11 mouse cellular contexts compared by ENCODE assay signal in genomic region chr12:76548082-76548423, GRCm38 (mm10). TPM values are rescaled to one million over a fixed set of nuclear protein-coding genes. Genes with fewer than 3 reads are reported as not detected.
DNase-seq lines count a peak whose midpoint lies in the region; ATAC-seq and TF ChIP-seq lines count a peak whose summit lies in the region.
"Had no signal": no experiment of that assay in that cellular context is flagged by ENCODE, and none has a peak within 500 bp of the region (broad histone marks: within the 10 kb centered on the region; RNA-seq: fewer than 3 reads in every experiment).

No protein-coding gene starts in this region.

- TF ChIP-seq POLR2A in small intestine, adult 2 months (IDR thresholded peaks at IDR 0.05; ENCODE audit: low read depth, low read length), result no peak

- ATAC-seq in heart, embryonic 15.5 days (replicated peaks; ENCODE audit: insufficient number of reproducible peaks, insufficient read depth, low FRiP score, low read depth), result no peak
- ATAC-seq in lung, embryonic 14.5 days (ENCODE audit: insufficient read depth), result no peak
- peak; percentile 6 to 51; a peak in 2 of 4 replicates for ATAC-seq in hematopoietic stem cell, adult 5-6 weeks (replicated peaks in 1 of 2; ENCODE audit: insufficient read depth in 1 of 2, low FRiP score in 2 of 2, low TSS enrichment in 1 of 2, low read depth in 1 of 2, poor library complexity in 2 of 2, severe bottlenecking in 2 of 2)

- 0 out of 2 replicates have a peak overlapping the region, but pooled peaks have one; percentile 22 for H3K9ac ChIP-seq in heart, embryonic 15.5 days
- H3K9ac ChIP-seq in lung, embryonic 14.5 days, result no peak overlapping the region; the same call in 1 of the 2 replicates

- peak overlapping the region; percentile 61; the same call in 1 of the 2 replicates for H3K4me2 ChIP-seq in heart, embryonic 15.5 days
- peak overlapping the region; percentile 58 for H3K4me2 ChIP-seq in lung, embryonic 14.5 days

- H3K9me3 ChIP-seq in heart, embryonic 15.5 days (replicated peaks), result no peaks in the 10 kb centered on the region
- no peaks in the 10 kb centered on the region for H3K9me3 ChIP-seq in lung, embryonic 14.5 days (ENCODE audit: low read depth, low read length)

- WGBS in heart, embryonic 15.5 days, result 26% methylated on average over 7 of the region's 7 CpGs
- 14% methylated on average over 7 of the region's 7 CpGs for WGBS in lung, embryonic 14.5 days
- whole genome bisulfite sequencing in small intestine, adult 2 months, result 13% methylated on average over 7 of the region's 7 CpGs

- no peaks in the 10 kb centered on the region for H3K27me3 ChIP-seq in heart, embryonic 15.5 days
- H3K27me3 ChIP-seq in lung, embryonic 14.5 days (ENCODE audit: insufficient read depth, low read length), result peaks cover 4% of the 10 kb centered on the region; the same call in 1 of the 2 replicates
- no peaks in the 10 kb centered on the region for H3K27me3 ChIP-seq in small intestine, adult 2 months (ENCODE audit: control insufficient read depth, insufficient read depth, low read length)
- H3K27me3 ChIP-seq: CH12.LX had no signal

- no peak overlapping the region for H3K4me3 ChIP-seq in heart, embryonic 15.5 days
- H3K4me3 ChIP-seq in lung, embryonic 14.5 days (ENCODE audit: low read depth, low read length), result peak overlapping the region; percentile 3; the same call in 1 of the 2 replicates
- H3K4me3 ChIP-seq in small intestine, adult 2 months (ENCODE audit: low read depth, low read length), result no peak overlapping the region

- H3K36me3 ChIP-seq in heart, embryonic 15.5 days, result no peaks in the 10 kb centered on the region
- no peaks in the 10 kb centered on the region for H3K36me3 ChIP-seq in lung, embryonic 14.5 days (ENCODE audit: insufficient read depth)
- peaks cover 1% of the 10 kb centered on the region; the same call in 1 of the 2 replicates for H3K36me3 ChIP-seq in small intestine, adult 2 months (ENCODE audit: control insufficient read depth, insufficient read depth, low read length)

- TF ChIP-seq CTCF in lung, embryonic 14.5 days (IDR thresholded peaks at IDR 0.05; ENCODE audit: low read depth), result no peak
- TF ChIP-seq CTCF in small intestine, adult 2 months (IDR thresholded peaks at IDR 0.05; ENCODE audit: extremely low read depth, insufficient read length, insufficient replicate concordance, low read depth, low read length), result no peak

- DNase-seq in heart, adult 18-20 months, result no peak
- DNase-seq in lung, embryonic 14.5 days, result no peak
- DNase-seq in lung, postnatal 14 days, result no peak
- no peak for DNase-seq in T-cell, adult 2 months (ENCODE audit: low spot score)
- DNase-seq in right cerebral cortex, postnatal 36 days (ENCODE audit: low spot score in 2 of 2), result no peak
- DNase-seq: cerebellum, adult 8-10 months; spleen, adult 18-20 months had no signal

- peaks cover 78% of the 10 kb centered on the region for H3K4me1 ChIP-seq in heart, embryonic 15.5 days (replicated peaks)
- H3K4me1 ChIP-seq in lung, embryonic 14.5 days (ENCODE audit: insufficient read depth), result peaks cover 47% of the 10 kb centered on the region
- peaks cover 36% of the 10 kb centered on the region for H3K4me1 ChIP-seq in small intestine, adult 2 months (ENCODE audit: control insufficient read depth, insufficient read depth, insufficient read length, low read length)

- peak overlapping the region; percentile 60 for H3K27ac ChIP-seq in heart, embryonic 15.5 days
- peak overlapping the region; percentile 94 for H3K27ac ChIP-seq in lung, embryonic 14.5 days (ENCODE audit: low read depth)
- peak overlapping the region; percentile 75 for H3K27ac ChIP-seq in small intestine, adult 2 months (ENCODE audit: insufficient read depth, low read depth, low read length)

RNA-seq across cellular contexts. Expression of gene Plekhg3, which starts 17.4 kb away (rescaled TPM):
- 7.1 and 11.1 TPM in 2 replicates for polyA plus RNA-seq in heart, embryonic 15.5 days (2015; fragmentation: Nextera tagmentation; extraction: Ambion mirVana)
- 10 to 100 TPM; 10.6 to 11.4 TPM for total RNA-seq in heart, adult 18-20 months (2021)
- 9.0 and 9.7 TPM in 2 replicates for polyA plus RNA-seq in lung, embryonic 14.5 days (2014; fragmentation: Nextera tagmentation; extraction: Ambion mirVana)
- 9.6 and 12.3 TPM in 2 replicates for total RNA-seq in hematopoietic stem cell, adult 5-6 weeks (2017)
- polyA plus RNA-seq in small intestine, adult 2 months (2012; rRNA removed), result 12.3 and 16.9 TPM in 2 replicates

Comparison
In these comparisons a context has a peak if more than half of its experiments do, and no peak if none do; other contexts are left out.
1. ATAC-seq: peak in hematopoietic stem cell, adult 5-6 weeks (2 of 2); none in heart, embryonic 15.5 days (single experiment) and lung, embryonic 14.5 days (single experiment).
2. Peak in every context shown above with its lines, with median percentiles within 50 percentile points of each other: H3K27ac ChIP-seq.